Mouse (Mus musculus): ENCODE results near the gene Slc45a1. TPM values are rescaled to one million over a fixed set of nuclear protein-coding genes. Genes with fewer than 3 reads are reported as not detected.
A peak's percentile ranks its signal among the peaks of the same experiment; 100 is the strongest.

Gene Slc45a1
- polyA plus RNA-seq, 1 experiment from 2014 or later: 0.12 TPM

GRCm38 (mm10) chr4:150595991-150596390 is 56.0 kb downstream of the Slc45a1 start:
- no peak for ATAC-seq (ENCODE audit: low FRiP score, low TSS enrichment)
- no peak overlapping the region for H3K27ac ChIP-seq (ENCODE audit: low read length)
- H3K4me2 ChIP-seq (replicated peaks; ENCODE audit: low read depth, low read length): no peak overlapping the region
- no peak overlapping the region for H3K4me3 ChIP-seq (ENCODE audit: low read length)
- WGBS: 78% methylated on average over 5 of the region's 5 CpGs
- H3K27me3 ChIP-seq (ENCODE audit: insufficient read depth, low read length): no peaks in the 10 kb centered on the region
- no peak overlapping the region for H3K9ac ChIP-seq (replicated peaks; ENCODE audit: low read length)
- H3K4me1 ChIP-seq (ENCODE audit: insufficient read depth, low read length): peaks cover 63% of the 10 kb centered on the region
- H3K36me3 ChIP-seq (ENCODE audit: insufficient read depth, low read length): no peaks in the 10 kb centered on the region
- H3K9me3 ChIP-seq (ENCODE audit: low read length): no peaks in the 10 kb centered on the region

GRCm38 (mm10) chr4:150595071-150595470 is 56.9 kb downstream of the Slc45a1 start:
- no peak overlapping the region for H3K4me3 ChIP-seq (ENCODE audit: low read length)
- no peak overlapping the region for H3K27ac ChIP-seq (ENCODE audit: low read length)
- H3K27me3 ChIP-seq (ENCODE audit: insufficient read depth, low read length): no peaks in the 10 kb centered on the region
- no peaks in the 10 kb centered on the region for H3K36me3 ChIP-seq (ENCODE audit: insufficient read depth, low read length)
- H3K4me2 ChIP-seq (replicated peaks; ENCODE audit: low read depth, low read length): no peak overlapping the region
- ATAC-seq (ENCODE audit: low FRiP score, low TSS enrichment): no peak
- H3K9ac ChIP-seq (replicated peaks; ENCODE audit: low read length): no peak overlapping the region
- WGBS: 73% methylated on average over 3 of the region's 3 CpGs
- H3K9me3 ChIP-seq (ENCODE audit: low read length): no peaks in the 10 kb centered on the region
- H3K4me1 ChIP-seq (ENCODE audit: insufficient read depth, low read length): peaks cover 72% of the 10 kb centered on the region

- WGBS: 90% methylated on average over 4 of the region's 4 CpGs
- H3K36me3 ChIP-seq (ENCODE audit: insufficient read depth, low read length): no peaks in the 10 kb centered on the region
- no peak overlapping the region for H3K9ac ChIP-seq (replicated peaks; ENCODE audit: low read length)
- H3K4me1 ChIP-seq (ENCODE audit: insufficient read depth, low read length): peaks cover 74% of the 10 kb centered on the region
- no peak overlapping the region for H3K27ac ChIP-seq (ENCODE audit: low read length)
- ATAC-seq (ENCODE audit: low FRiP score, low TSS enrichment): no peak
- H3K9me3 ChIP-seq (ENCODE audit: low read length): no peaks in the 10 kb centered on the region
- H3K27me3 ChIP-seq (ENCODE audit: insufficient read depth, low read length): no peaks in the 10 kb centered on the region
- no peak overlapping the region for H3K4me2 ChIP-seq (replicated peaks; ENCODE audit: low read depth, low read length)
- no peak overlapping the region for H3K4me3 ChIP-seq (ENCODE audit: low read length)
Measured at GRCm38 (mm10) chr4:150594298-150594829, 57.6 kb downstream of the Slc45a1 start.

- ATAC-seq (ENCODE audit: low FRiP score, low TSS enrichment): no peak
- H3K4me1 ChIP-seq (ENCODE audit: insufficient read depth, low read length): peaks cover 73% of the 10 kb centered on the region
Measured at GRCm38 (mm10) chr4:150593473-150594217, 58.3 kb downstream of the Slc45a1 start.

GRCm38 (mm10) chr4:150592087-150592486 is 59.9 kb downstream of the Slc45a1 start:
- no peaks in the 10 kb centered on the region for H3K9me3 ChIP-seq (ENCODE audit: low read length)
- no peak overlapping the region for H3K4me3 ChIP-seq (ENCODE audit: low read length)
- no peaks in the 10 kb centered on the region for H3K27me3 ChIP-seq (ENCODE audit: insufficient read depth, low read length)
- no peak overlapping the region for H3K9ac ChIP-seq (replicated peaks; ENCODE audit: low read length)
- no peaks in the 10 kb centered on the region for H3K36me3 ChIP-seq (ENCODE audit: insufficient read depth, low read length)
- peaks cover 76% of the 10 kb centered on the region for H3K4me1 ChIP-seq (ENCODE audit: insufficient read depth, low read length)
- no peak overlapping the region for H3K4me2 ChIP-seq (replicated peaks; ENCODE audit: low read depth, low read length)
- WGBS: 44% methylated on average over 6 of the region's 6 CpGs
- no peak for ATAC-seq (ENCODE audit: low FRiP score, low TSS enrichment)
- peak overlapping the region; percentile 70 for H3K27ac ChIP-seq (ENCODE audit: low read length)

More at GRCm38 (mm10) chr4:150593473-150594217, 58.3 kb downstream of the Slc45a1 start:
- peak overlapping the region; percentile 40; the same call in 1 of the 2 replicates for H3K27ac ChIP-seq (ENCODE audit: low read length)
- H3K9ac ChIP-seq (replicated peaks; ENCODE audit: low read length): no peak overlapping the region
- 47% methylated on average over 4 of the region's 4 CpGs for WGBS
- H3K4me2 ChIP-seq (replicated peaks; ENCODE audit: low read depth, low read length): no peak overlapping the region
- H3K27me3 ChIP-seq (ENCODE audit: insufficient read depth, low read length): no peaks in the 10 kb centered on the region
- H3K36me3 ChIP-seq (ENCODE audit: insufficient read depth, low read length): no peaks in the 10 kb centered on the region
- H3K9me3 ChIP-seq (ENCODE audit: low read length): no peaks in the 10 kb centered on the region
- no peak overlapping the region for H3K4me3 ChIP-seq (ENCODE audit: low read length)

GRCm38 (mm10) chr4:150591602-150592001 is 60.4 kb downstream of the Slc45a1 start:
- WGBS: 24% methylated on average over 4 of the region's 4 CpGs
- H3K36me3 ChIP-seq (ENCODE audit: insufficient read depth, low read length): no peaks in the 10 kb centered on the region
- no peak overlapping the region for H3K4me2 ChIP-seq (replicated peaks; ENCODE audit: low read depth, low read length)
- peaks cover 80% of the 10 kb centered on the region for H3K4me1 ChIP-seq (ENCODE audit: insufficient read depth, low read length)
- 0 out of 2 replicates have a peak overlapping the region, but pooled peaks have one; percentile 1 for H3K9ac ChIP-seq (replicated peaks; ENCODE audit: low read length)
- H3K27me3 ChIP-seq (ENCODE audit: insufficient read depth, low read length): no peaks in the 10 kb centered on the region
- H3K9me3 ChIP-seq (ENCODE audit: low read length): no peaks in the 10 kb centered on the region
- H3K4me3 ChIP-seq (ENCODE audit: low read length): no peak overlapping the region
- H3K27ac ChIP-seq (ENCODE audit: low read length): peak overlapping the region; percentile 70
- ATAC-seq (ENCODE audit: low FRiP score, low TSS enrichment): no peak

- no peaks in the 10 kb centered on the region for H3K36me3 ChIP-seq (ENCODE audit: insufficient read depth, low read length)
- no peaks in the 10 kb centered on the region for H3K27me3 ChIP-seq (ENCODE audit: insufficient read depth, low read length)
- no peak overlapping the region for H3K9ac ChIP-seq (replicated peaks; ENCODE audit: low read length)
- H3K27ac ChIP-seq (ENCODE audit: low read length): peak overlapping the region; percentile 70
- no peak for ATAC-seq (ENCODE audit: low FRiP score, low TSS enrichment)
- peaks cover 80% of the 10 kb centered on the region for H3K4me1 ChIP-seq (ENCODE audit: insufficient read depth, low read length)
- H3K9me3 ChIP-seq (ENCODE audit: low read length): no peaks in the 10 kb centered on the region
- no peak overlapping the region for H3K4me2 ChIP-seq (replicated peaks; ENCODE audit: low read depth, low read length)
- WGBS: 18% methylated on average over 3 of the region's 3 CpGs
- H3K4me3 ChIP-seq (ENCODE audit: low read length): no peak overlapping the region
Measured at GRCm38 (mm10) chr4:150590621-150591282, 61.2 kb downstream of the Slc45a1 start.

- H3K9me3 ChIP-seq (ENCODE audit: low read length): no peaks in the 10 kb centered on the region
- 35% methylated on average over 2 of the region's 2 CpGs for WGBS
- no peak overlapping the region for H3K27ac ChIP-seq (ENCODE audit: low read length)
- ATAC-seq (ENCODE audit: low FRiP score, low TSS enrichment): no peak
- H3K36me3 ChIP-seq (ENCODE audit: insufficient read depth, low read length): no peaks in the 10 kb centered on the region
- peaks cover 90% of the 10 kb centered on the region for H3K4me1 ChIP-seq (ENCODE audit: insufficient read depth, low read length)
- no peak overlapping the region for H3K4me3 ChIP-seq (ENCODE audit: low read length)
- H3K27me3 ChIP-seq (ENCODE audit: insufficient read depth, low read length): no peaks in the 10 kb centered on the region
- no peak overlapping the region for H3K9ac ChIP-seq (replicated peaks; ENCODE audit: low read length)
- H3K4me2 ChIP-seq (replicated peaks; ENCODE audit: low read depth, low read length): no peak overlapping the region
Measured at GRCm38 (mm10) chr4:150588300-150588621, 63.7 kb downstream of the Slc45a1 start.

- H3K36me3 ChIP-seq (ENCODE audit: insufficient read depth, low read length): no peaks in the 10 kb centered on the region
- H3K4me1 ChIP-seq (ENCODE audit: insufficient read depth, low read length): peaks cover 90% of the 10 kb centered on the region
- peak overlapping the region; percentile 47 for H3K27ac ChIP-seq (ENCODE audit: low read length)
- H3K27me3 ChIP-seq (ENCODE audit: insufficient read depth, low read length): no peaks in the 10 kb centered on the region
- H3K9me3 ChIP-seq (ENCODE audit: low read length): no peaks in the 10 kb centered on the region
- H3K4me2 ChIP-seq (replicated peaks; ENCODE audit: low read depth, low read length): no peak overlapping the region
- no peak for ATAC-seq (ENCODE audit: low FRiP score, low TSS enrichment)
- WGBS: 50% methylated on average over 8 of the region's 8 CpGs
- H3K4me3 ChIP-seq (ENCODE audit: low read length): no peak overlapping the region
- no peak overlapping the region for H3K9ac ChIP-seq (replicated peaks; ENCODE audit: low read length)
Measured at GRCm38 (mm10) chr4:150587597-150588299, 64.2 kb downstream of the Slc45a1 start.

All from kidney, embryonic 16.5 days (tissue).